Mouse (Mus musculus) ES-E14 (cell line): ENCODE results near the gene Baz2b.

ENCODE experiments used
- HCFC1 ChIP-seq: IDR thresholded peaks from 2 replicates; pipeline ENCODE4 v1.6.1; 2012; ENCODE audit warnings: low read length, inconsistent platforms, borderline replicate concordance; ENCODE audit not compliant: insufficient read depth
- MAFK ChIP-seq: IDR thresholded peaks from 2 replicates; pipeline ENCODE4 v1.6.1; 2014; ENCODE audit warnings: mild to moderate bottlenecking, low read depth, low read length, inconsistent platforms; ENCODE audit not compliant: insufficient read depth
- ZNF384 ChIP-seq: IDR thresholded peaks from 2 replicates; pipeline ENCODE4 v1.6.1; 2012; ENCODE audit warnings: low read depth, low read length, inconsistent platforms

- no peak for TF ChIP-seq MAFK
- TF ChIP-seq HCFC1 = no peak
- no peak for TF ChIP-seq ZNF384
Observed at GRCm38 (mm10) chr2:60145742-60146141, 63.9 kb downstream of the Baz2b start.
